Comparison of ENCODE assay signal across 25 mouse cellular contexts in genomic region chr11:22985510-22985909, GRCm38 (mm10). TPM values are rescaled to one million over a fixed set of nuclear protein-coding genes. Genes with fewer than 3 reads are reported as not detected.
"Had no signal": no experiment of that assay in that cellular context is flagged by ENCODE, and none has a peak within 500 bp of the region (broad histone marks: within the 10 kb centered on the region; RNA-seq: fewer than 3 reads in every experiment).

No protein-coding gene starts in this region.

- ATAC-seq: hindbrain, postnatal 0 days; liver, embryonic 12.5 days had no signal

- H3K4me2 ChIP-seq: heart, embryonic 11.5 days; heart, embryonic 13.5 days; heart, embryonic 15.5 days; hindbrain, embryonic 13.5 days; hindbrain, embryonic 15.5 days; kidney, embryonic 15.5 days; limb, embryonic 13.5 days; limb, embryonic 15.5 days; liver, embryonic 12.5 days had no signal

- H3K9me3 ChIP-seq: heart, embryonic 13.5 days; heart, embryonic 15.5 days; hindbrain, embryonic 13.5 days; hindbrain, embryonic 15.5 days; kidney, embryonic 15.5 days; limb, embryonic 13.5 days; limb, embryonic 15.5 days; liver, embryonic 12.5 days had no signal

- DNase-seq: gastrocnemius, postnatal 14 days; gastrocnemius, postnatal 36 days; heart, adult 18-20 months; heart, postnatal 14 days; heart, postnatal 36 days; kidney, adult 11 months; kidney, adult 2 months; kidney, adult 9 months; kidney, postnatal 14 days; kidney, postnatal 36 days; layer of hippocampus, adult 9-11 months; layer of hippocampus, postnatal 36 days; left cerebral cortex, postnatal 4 days had no signal

- H3K27me3 ChIP-seq: heart, embryonic 13.5 days; heart, embryonic 15.5 days; hindbrain, embryonic 13.5 days; hindbrain, embryonic 15.5 days; kidney, embryonic 15.5 days; limb, embryonic 13.5 days; limb, embryonic 15.5 days; liver, embryonic 12.5 days had no signal

- H3K36me3 ChIP-seq: heart, embryonic 13.5 days; heart, embryonic 15.5 days; hindbrain, embryonic 13.5 days; hindbrain, embryonic 15.5 days; kidney, embryonic 15.5 days; limb, embryonic 13.5 days; limb, embryonic 15.5 days; liver, embryonic 12.5 days had no signal

- H3K27ac ChIP-seq: heart, embryonic 13.5 days; heart, embryonic 15.5 days; hindbrain, embryonic 13.5 days; hindbrain, embryonic 15.5 days; hindbrain, postnatal 0 days; kidney, embryonic 15.5 days; kidney, postnatal 0 days; limb, embryonic 13.5 days; limb, embryonic 15.5 days; liver, embryonic 12.5 days had no signal

- H3K4me3 ChIP-seq: heart, embryonic 13.5 days; heart, embryonic 15.5 days; hindbrain, embryonic 13.5 days; hindbrain, embryonic 15.5 days; kidney, embryonic 15.5 days; limb, embryonic 13.5 days; limb, embryonic 15.5 days; liver, embryonic 12.5 days had no signal

- H3K9ac ChIP-seq: heart, embryonic 13.5 days; heart, embryonic 15.5 days; hindbrain, embryonic 13.5 days; hindbrain, embryonic 15.5 days; kidney, embryonic 15.5 days; limb, embryonic 13.5 days; limb, embryonic 15.5 days; liver, embryonic 12.5 days had no signal

RNA-seq across cellular contexts. Expression of gene Gm28048, which starts 3.6 kb away (rescaled TPM):
- polyA plus RNA-seq: liver, adult 2 months had no signal
